Mouse (Mus musculus) bone marrow, adult 2 months (tissue): ENCODE measurements around the gene Asic4. TPM values are rescaled to one million over a fixed set of nuclear protein-coding genes. Genes with fewer than 3 reads are reported as not detected.

Source experiments
- H3K27ac ChIP-seq: fragments of 200-500 bp; 2 replicates; pipeline ENCODE4 v1.5.1; 2012; ENCODE audit warnings: low read depth, mild to moderate bottlenecking, control low read depth, inconsistent platforms, low read length; ENCODE audit not compliant: control insufficient read depth, poor library complexity, insufficient read depth
- H3K4me1 ChIP-seq: fragments of 200-500 bp; 2 replicates; pipeline ENCODE4 v1.6.1; 2011; ENCODE audit warnings: low read length; ENCODE audit not compliant: control insufficient read depth, insufficient read depth
- H3K4me3 ChIP-seq: fragments of 200-500 bp; replicated peaks from 2 replicates; pipeline ENCODE3; 2011; ENCODE audit warnings: mild to moderate bottlenecking, low read depth, low read length, control low read depth; ENCODE audit not compliant: control insufficient read depth
- CTCF ChIP-seq: fragments of 200-500 bp; IDR thresholded peaks from 2 replicates; pipeline ENCODE4 v1.5.1; 2011; ENCODE audit warnings: low read length, control low read depth; ENCODE audit not compliant: control insufficient read depth, insufficient read depth
- POLR2A ChIP-seq: fragments of 200-500 bp; IDR thresholded peaks from 2 replicates; pipeline ENCODE4 v1.6.1; 2011; ENCODE audit warnings: low read depth, mild to moderate bottlenecking, control low read depth, low read length, borderline replicate concordance; ENCODE audit not compliant: control insufficient read depth
- WGBS: fragments of 180-500 bp; shearing (Covaris S2); methylation state at CpG from one replicate; pipeline ENCODE4 v1.1.7; 2018; 5-methylcytosine and 5-hydroxymethylcytosine counted together
- polyA plus RNA-seq: library from polyadenylated mRNA; stranded (reverse); fragments of >200 nt; gene quantifications from 2 replicates; pipeline ENCODE4 v1.2.4, GENCODE M21; 2011; ENCODE audit warnings: low replicate concordance; ENCODE audit not compliant: missing spikeins, insufficient read depth, insufficient read length

Gene Asic4
- polyA plus RNA-seq, 1 experiment, result not detected

DNA sequence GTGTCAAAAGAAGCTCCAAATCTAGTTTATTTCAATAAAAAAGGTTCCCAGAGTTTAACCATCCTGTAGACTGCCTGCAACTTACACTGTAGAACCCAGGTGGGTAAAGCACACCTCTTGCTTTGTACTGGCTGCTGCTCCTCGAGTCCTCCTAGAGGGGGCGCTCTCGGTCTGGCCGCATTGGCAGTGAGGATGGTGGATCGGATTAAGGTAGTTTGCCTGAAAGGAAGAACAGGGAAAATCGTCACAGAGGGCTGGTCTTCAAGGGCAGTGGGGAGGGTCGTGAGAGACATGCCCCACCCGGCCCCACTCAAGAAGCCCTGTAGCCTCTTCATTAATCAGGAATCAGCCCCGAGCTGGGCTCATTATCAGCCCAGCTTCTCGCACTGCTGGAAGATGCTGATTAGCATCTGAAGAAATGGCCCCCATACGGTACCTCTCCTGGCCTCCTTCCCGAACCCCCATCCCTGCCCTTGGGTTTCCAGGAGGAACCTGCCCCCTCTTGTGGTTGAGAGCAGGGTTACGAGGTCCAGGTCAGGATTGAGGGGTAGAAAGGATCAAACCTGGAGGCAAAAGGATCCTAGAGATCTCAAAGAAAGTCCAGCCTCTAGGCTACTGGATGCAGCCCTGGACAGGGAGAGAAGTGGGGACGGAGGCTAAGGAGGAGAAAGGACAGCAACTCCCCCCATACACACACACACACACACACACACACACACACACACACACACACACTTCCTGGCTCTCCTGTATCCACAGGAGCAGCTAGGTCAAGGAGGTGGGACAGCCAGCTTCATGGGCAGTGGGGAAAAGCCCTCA is 6.7 kb downstream of the Asic4 start:
- TF ChIP-seq CTCF (peak; percentile 41), POLR2A (no peak)
- H3K4me3 ChIP-seq, result no peak overlapping the region
- 5% methylated on average over 14 of the region's 14 CpGs for WGBS
- H3K4me1 ChIP-seq, result no peaks in the 10 kb centered on the region
- H3K27ac ChIP-seq, result no peak overlapping the region

DNA sequence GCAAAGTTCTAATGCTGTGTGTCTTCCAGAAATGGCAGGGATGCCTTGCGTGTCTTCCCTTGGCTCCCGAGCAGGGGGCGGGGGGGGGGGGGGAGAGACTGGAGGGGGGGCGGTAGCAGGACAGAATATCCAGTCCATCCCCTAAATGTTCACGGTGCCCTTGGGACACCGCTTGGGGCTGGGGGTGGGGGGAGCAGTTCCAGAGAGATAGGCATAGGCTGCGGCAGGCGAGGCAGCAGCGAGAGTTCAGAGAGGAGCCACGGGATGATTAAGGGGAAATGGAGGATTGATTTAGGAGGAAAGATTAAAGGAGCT is 7.4 kb downstream of the Asic4 start:
- TF ChIP-seq CTCF (no peak), POLR2A (no peak)
- H3K27ac ChIP-seq, result no peak overlapping the region
- no peaks in the 10 kb centered on the region; the same call in 1 of the 2 replicates for H3K4me1 ChIP-seq
- H3K4me3 ChIP-seq, result no peak overlapping the region
- 9% methylated on average over 10 of the region's 10 CpGs for WGBS

DNA sequence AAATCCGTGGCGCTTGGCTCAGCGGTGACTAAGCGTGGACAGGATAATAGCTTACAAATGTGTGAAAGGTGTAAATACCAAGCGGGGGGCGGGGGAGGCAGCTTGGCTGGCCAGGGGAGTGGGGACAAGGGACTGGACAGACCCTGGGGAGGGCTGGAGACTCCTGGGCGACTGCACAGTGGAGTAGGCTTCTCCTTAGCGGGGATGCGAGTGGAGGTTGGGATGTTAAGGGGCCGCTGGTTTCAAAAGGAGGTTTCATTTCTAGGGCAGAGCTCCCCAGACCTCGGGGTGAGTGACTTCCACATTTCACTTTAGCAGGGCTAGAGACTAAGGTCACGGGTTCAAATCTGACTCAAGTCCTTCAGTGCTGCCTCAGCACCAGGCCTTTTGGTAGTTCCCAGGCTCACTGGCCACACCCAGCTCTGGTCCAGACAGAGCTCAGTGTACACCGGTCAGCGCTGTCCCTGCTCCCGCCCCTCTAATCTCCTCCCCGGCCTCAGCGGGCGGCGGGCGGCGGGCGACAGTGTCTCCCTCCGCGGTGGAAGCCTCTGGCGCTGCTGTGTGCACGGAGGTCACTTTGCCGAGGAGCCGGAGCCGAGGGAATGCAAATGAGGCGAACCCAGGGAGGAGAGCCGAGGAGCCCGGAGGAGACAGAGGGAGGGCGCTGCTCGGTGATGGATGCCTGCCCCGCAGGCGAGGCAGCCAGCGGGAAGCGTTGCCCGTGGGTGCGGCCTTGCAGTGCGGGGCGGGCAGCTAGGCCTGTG is 8.0 kb downstream of the Asic4 start:
- no peak overlapping the region for H3K4me3 ChIP-seq

DNA sequence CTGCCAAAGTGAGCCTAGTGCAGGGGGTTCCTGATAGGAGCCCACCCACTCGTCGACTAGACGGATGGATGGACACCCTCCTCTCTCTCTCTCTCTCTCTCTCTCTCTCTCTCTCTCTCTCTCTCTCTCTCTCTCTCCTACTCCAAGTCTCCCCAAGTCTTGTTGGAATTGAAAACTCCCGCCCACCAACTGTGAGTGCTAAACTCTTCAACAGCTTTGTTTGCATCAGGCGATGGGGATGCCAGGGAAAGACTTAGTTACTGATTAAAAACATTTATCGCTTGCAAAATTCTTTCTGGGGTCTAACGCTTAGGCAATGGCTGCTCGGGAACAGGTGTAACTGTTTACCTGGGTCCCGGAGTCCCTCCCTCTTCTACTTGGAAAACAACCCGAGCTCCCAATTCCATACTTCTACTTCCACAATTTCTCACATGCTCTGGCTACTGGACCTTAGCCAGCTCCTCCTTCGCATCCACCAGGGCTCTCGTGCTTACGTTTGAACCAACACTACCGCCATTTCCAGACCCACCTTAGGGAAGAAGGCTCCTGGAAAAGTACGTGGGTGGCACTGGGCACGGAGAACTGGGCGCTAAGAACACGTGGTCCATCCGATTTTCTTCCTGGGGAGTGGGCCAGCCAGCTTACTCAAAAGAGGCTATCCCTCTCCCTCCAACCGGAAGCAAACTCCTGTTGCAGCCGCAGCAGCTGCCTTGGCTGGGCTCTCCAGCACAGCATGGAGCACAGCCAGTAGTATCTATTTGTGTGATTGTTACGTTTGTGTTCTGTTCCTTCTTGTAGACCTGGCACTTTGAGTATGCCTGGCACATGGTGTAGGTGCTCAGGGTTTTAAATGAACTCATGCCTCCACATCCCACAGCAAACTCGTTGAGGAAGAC is 8.8 kb downstream of the Asic4 start:
- Histone ChIP-seq H3K4me3 (no peak overlapping the region), H3K27ac (no peak overlapping the region), H3K4me1 (no peaks in the 10 kb centered on the region; the same call in 1 of the 2 replicates)
- WGBS, result 21% methylated on average over 23 of the region's 23 CpGs
- no peak for TF ChIP-seq CTCF
- no peak for TF ChIP-seq POLR2A

More for the DNA sequence above, 8.0 kb downstream of the Asic4 start:
- Histone ChIP-seq H3K4me1 (no peaks in the 10 kb centered on the region; the same call in 1 of the 2 replicates), H3K27ac (no peak overlapping the region; the same call in 1 of the 2 replicates)
- 7% methylated on average over 42 of the region's 42 CpGs for WGBS
- no peak for TF ChIP-seq POLR2A
- TF ChIP-seq CTCF, result no peak

DNA sequence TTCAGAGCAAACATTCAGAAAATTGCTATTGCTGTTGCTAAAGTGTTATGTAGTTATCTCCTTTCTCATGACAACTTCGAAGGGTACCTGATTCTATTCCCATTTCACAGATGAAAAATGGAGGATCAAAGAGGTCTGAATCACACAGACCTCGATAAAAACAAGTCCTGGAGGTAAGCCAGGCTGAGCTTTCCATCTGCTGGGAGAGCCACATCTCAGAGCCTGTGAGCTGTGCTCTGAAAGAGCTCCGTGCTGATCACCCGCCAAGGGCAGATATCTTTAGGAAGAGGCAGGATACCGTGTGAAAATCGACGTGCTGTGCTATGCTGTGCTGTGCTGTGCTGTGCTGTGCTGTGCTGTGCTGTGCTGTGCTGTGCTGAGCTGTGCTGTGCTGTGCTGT is 10.1 kb downstream of the Asic4 start:
- WGBS, result 63% methylated on average over 7 of the region's 7 CpGs
- H3K4me1 ChIP-seq, result no peaks in the 10 kb centered on the region; the same call in 1 of the 2 replicates
- H3K4me3 ChIP-seq, result no peak overlapping the region
- H3K27ac ChIP-seq, result no peak overlapping the region
- no peak for TF ChIP-seq CTCF
- TF ChIP-seq POLR2A, result no peak

DNA sequence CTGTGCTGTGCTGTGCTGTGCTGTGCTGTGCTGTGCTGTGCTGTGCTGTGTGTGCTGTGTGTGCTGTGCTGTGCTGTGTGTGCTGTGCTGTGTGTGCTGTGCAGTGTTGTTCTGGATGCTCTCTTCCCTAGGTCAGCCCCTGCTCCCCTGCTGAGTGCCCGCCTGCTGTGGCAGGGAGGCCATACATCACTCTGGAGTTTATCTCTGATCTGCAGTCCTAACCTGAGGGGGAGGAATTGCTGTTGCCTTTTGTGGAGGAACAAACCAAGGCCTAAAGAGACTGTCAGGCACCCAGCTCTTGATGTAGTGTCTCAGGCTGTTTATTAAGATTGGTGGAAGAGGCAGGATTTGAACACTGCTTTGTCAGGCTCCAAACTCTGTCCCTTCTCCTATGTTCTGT is 12.4 kb downstream of the Asic4 start:
- 41% methylated on average over 1 of the region's 1 CpGs for WGBS
- Histone ChIP-seq H3K4me1 (no peaks in the 10 kb centered on the region; the same call in 1 of the 2 replicates), H3K27ac (no peak overlapping the region)

DNA sequence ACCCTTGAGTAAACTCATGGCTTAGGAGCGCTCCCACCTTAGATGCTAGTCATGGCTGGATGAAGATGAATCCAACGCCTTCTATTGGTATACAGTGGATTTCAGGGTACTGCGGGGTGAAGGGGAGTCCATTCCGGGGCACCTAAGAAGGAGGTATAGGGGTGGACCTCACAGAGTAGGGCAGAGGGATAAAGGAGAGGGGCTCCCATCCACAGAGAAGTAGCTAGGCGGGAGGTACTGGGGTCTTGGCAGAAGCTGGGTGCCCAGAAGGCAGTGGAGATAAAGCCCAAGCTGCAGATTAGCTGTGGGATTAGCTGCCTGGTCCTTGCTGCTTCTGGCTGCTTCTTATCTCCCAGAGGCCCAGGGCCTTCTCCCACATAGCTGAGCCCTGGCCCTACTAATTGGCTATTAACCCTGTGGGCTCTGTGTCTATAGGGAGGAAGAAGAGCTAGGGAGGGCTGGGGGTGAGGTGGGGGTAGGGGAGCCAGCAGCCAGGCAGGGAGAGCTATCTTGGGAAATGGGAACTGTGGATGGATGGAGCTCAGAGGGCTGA is 13.5 kb downstream of the Asic4 start:
- H3K27ac ChIP-seq, result no peak overlapping the region
- WGBS, result 81% methylated on average over 5 of the region's 5 CpGs
- TF ChIP-seq POLR2A (no peak), CTCF (no peak)
- no peak overlapping the region for H3K4me3 ChIP-seq
- H3K4me1 ChIP-seq, result no peaks in the 10 kb centered on the region; the same call in 1 of the 2 replicates

More for the DNA sequence above, 12.4 kb downstream of the Asic4 start:
- TF ChIP-seq CTCF (no peak), POLR2A (no peak)
- H3K4me3 ChIP-seq, result no peak overlapping the region
